Mouse (Mus musculus) neutrophil, adult 65 days (primary cell): ENCODE data around the gene Clnk. TPM values are rescaled to one million over a fixed set of nuclear protein-coding genes. Genes with fewer than 3 reads are reported as not detected.

ENCODE experiments used
- total RNA-seq: library from RNA; stranded (reverse); gene quantifications from 2 replicates; pipeline ENCODE4 v1.2.4, GENCODE M21; 2023

The Clnk gene
- not detected in 2 replicates for total RNA-seq

GRCm38 (mm10) chr5:38876622-38877021 lies at the start of gene Clnk:
Gene Clnk (minus strand): TSS chr5:38876812.

GRCm38 (mm10) chr5:38684164-38684911 lies 192.3 kb downstream of the Clnk start, which contains the start of gene Zfp518b:
Gene Zfp518b (minus strand): TSS chr5:38684826.

Other genes starting within 250 kb of the Clnk start
- gene Zfp518b, start 192.0 kb downstream of the Clnk start, total RNA-seq = 3.4 and 4.0 TPM in 2 replicates